Mouse (Mus musculus): ENCODE measurements around the gene Dkk2.

Dkk2 gene

GRCm38 (mm10) chr3:132125227-132125740, 40.2 kb downstream of the Dkk2 start:
- no peak for DNase-seq (ENCODE audit: low spot score)

DNA sequence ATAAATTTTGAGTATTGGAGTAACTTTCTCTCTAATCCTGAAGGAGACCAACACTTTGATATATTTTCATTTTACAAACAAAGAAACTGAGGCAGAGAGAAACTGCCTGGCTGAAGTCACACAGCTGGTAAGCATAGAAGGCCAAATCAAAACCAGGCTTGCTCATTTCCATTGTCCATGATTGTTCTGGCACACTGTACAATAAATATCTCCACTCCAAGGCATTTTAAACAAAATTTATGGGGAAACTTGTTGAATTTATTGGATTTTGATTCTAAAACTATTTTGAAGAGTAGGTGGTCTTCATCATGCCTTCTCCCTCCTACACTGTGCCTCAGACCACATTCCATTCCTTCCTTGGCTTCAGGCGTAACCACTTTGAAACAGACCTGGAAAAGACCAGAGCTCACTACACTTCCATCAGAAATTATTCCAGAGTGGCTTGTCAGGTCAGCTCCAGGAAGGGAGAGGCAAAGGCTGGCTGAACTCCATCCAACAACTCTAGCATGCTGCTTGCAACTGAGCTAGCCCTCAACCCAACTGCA, 44.7 kb downstream of the Dkk2 start:
- DNase-seq (ENCODE audit: low spot score): no peak

DNA sequence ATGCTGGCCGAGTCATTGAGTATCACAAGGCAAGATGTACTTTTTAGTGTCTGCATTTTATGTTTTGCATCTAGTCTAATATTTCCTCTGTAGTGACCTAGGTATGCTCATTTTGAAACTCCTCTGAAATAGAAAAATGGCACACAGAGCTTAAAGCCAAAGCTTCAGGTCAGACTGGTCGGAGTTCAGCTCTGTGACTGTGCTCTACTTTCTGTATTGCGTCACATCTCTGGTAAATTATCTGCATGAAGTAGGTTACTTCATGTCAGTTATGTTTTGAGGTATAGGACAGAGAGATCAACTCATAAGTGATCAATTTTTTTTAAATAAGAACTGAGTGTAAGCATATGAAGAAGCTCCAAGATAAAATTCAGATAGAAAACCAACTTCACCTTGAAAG, 45.7 kb downstream of the Dkk2 start:
- no peak for DNase-seq (ENCODE audit: low spot score)

- no peak for DNase-seq (ENCODE audit: low spot score)
These were observed 46.8 kb downstream of the Dkk2 start for GRCm38 (mm10) chr3:132131939-132132338.

GRCm38 (mm10) chr3:132134502-132134901, 49.4 kb downstream of the Dkk2 start:
- DNase-seq (ENCODE audit: low spot score): no peak

DNA sequence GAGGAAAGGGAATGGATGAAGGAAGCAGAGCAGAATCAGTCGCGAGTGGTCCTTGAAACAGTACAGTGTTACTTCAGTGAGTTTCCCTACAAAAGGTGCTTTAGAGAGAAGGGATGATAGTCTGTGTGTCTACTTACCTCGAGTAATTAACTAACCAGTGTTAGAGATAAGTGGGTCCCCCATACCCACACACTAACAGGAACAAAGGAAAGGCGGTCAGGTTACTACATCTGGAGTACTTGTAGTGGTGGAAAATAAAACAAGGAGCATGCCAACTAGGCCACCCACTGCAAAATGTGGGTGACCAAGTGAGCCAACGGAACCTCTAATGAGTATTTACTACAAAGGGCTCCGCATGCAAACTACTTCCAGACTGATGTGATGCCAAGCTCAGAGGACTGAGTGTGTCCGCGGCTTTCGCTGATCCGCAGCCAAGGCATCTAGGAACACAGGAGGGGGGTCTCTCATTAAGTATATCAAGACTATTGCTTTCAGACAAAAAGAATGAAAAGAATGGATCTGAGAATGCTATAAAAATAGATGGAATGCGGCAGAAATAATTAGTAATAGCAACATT, 52.8 kb downstream of the Dkk2 start:
- DNase-seq (ENCODE audit: low spot score): no peak

DNA sequence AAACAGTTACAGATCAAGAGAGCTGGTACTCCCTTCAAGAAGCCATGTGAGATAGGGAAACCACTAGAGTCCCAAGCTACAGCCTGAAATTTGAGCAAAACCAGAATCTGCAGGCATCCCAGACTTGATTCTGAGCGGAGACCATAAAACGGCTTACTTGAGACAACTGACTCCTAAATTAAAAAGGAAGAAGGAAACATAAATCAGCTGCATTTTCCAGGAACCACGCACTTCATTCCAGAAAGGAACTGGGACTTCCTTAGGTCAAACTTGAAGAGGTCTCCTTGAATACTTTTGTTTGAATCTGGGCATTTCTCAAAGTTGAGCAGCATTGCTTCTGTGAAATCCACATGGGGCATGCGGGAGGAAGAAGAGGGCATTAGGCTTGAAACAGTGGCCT, 55.9 kb downstream of the Dkk2 start:
- no peak for DNase-seq (ENCODE audit: low spot score)

GRCm38 (mm10) chr3:132149446-132150025, 64.4 kb downstream of the Dkk2 start:
- DNase-seq (ENCODE audit: low spot score): no peak

DNA sequence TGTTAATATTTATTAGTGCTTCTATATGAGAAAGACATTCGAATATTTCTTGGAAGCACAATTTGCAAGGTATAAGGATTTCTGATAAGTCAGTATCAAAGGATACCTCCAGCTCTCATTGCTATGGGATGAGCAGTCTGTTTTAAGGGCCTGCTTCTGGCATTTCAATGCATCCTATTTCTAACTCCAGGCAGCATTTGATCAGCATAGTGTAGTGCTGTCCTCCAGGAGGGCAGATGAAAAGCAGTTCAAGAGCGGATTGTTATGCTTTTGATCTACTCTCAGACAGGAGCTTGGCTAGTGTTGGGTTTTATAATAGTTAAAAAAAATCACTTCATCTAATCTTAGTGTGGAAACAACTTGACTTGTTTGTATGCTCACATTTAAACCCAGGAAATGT, 73.7 kb downstream of the Dkk2 start:
- no peak for DNase-seq (ENCODE audit: low spot score)

GRCm38 (mm10) chr3:132168911-132169310, 83.8 kb downstream of the Dkk2 start:
- DNase-seq (ENCODE audit: low spot score): no peak

DNA sequence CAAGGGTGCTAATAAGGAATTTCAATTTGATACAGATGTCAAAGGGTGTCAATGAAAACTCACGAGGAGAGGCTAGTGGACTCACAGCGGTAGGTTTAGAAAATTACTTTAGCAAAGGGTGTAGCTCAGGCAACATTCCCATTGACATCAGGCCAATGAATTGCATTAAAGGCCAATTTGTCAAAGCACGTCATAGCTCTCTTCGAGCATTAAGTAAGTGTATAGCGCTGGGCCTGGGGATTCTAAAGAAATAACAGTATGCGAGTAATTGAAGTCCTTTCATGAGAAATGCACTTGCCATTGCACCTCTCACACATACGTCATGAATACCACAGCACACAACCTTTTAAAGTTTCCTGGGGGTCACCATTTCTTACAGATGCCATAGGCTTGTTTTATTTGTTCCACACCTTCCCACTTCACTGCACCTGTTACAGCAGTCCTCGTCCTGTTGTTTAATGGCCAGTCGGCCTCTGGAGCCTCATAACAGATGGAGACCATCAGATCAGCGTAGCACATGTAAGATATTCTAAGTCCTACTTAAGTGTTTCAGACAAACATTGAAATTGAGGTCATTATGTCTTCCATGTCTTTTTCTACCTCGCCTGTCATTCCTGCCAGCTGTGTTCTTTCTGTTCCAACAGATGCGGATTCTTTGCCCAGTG, 101.9 kb downstream of the Dkk2 start:
- no peak for DNase-seq (ENCODE audit: low spot score)

DNA sequence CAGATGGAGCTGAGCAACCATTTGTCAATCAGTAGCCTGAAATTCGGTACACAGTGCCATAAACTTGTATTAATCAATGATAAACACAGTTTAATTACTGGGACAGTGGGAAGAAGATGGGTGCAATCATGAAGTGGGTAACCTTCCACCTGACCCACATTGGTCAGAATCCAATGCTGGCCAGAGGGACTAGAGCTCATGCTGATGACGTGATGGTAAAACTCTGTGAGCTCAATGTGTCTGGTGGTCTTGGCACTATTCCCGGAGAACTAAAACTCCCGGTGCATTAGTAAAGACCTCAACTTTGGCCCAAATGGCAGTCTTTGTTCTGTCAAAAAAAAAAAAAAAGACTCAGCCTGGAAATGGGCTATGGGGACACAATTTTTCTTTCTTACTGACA, 116.9 kb downstream of the Dkk2 start:
- no peak for DNase-seq (ENCODE audit: low spot score)

DNA sequence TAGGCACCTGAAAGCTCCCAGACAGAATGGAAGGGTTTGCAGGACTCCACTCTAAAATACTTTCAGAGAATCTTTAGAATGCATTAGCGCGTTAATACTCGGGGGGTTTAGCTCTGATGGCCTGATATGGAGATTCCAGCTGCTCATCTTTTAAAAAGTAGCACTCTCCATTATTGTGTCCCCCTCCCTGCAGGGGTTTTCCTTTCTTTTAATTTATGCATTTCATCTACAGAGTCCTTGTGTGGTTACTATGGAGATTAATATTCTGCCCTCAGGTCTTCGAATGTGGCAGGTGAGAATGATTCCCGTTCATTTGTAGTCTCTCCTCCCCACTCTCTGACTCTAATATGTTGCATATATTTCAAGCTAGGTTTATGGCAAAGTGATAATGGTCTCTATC, 117.6 kb downstream of the Dkk2 start:
- DNase-seq (ENCODE audit: low spot score): no peak

DNA sequence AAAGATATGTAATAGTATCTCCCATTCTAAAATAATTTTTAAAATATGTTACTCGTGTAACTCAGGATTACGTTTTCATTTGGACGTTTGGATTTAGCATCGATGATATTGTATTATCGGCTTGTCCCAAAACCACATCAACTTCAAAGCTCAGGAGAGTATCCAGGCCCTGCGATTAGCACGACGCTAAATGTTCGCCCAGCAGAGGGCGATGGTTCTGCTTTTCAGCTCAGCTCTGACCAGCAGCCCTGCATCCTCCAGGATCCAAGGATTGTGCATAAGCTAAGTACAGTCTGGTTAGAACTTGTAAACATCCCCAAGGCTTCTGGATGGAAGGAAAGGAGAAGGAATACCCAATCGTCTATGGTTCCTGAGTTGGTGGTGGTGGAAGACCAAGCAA, 122.4 kb downstream of the Dkk2 start:
- no peak for DNase-seq (ENCODE audit: low spot score)

DNA sequence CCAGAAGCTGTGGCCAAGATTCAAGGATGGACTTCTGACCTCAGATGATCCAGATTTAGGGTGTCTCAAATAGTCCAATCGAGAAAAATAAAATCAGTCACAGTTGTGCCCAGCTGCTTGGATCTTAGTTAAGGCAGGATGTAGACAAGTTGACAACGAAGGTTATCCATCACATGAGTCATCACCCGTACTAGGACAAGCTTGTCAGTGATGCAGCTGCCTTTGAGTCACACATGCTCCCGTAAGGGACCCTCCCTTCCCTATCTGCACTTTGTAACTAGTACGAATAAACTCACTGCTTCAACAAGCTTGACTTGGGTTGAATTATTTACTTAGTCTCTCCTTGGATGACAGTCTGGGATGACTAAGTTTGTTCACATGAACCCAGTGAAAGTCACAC, 126.2 kb downstream of the Dkk2 start:
- no peak for DNase-seq (ENCODE audit: low spot score)

GRCm38 (mm10) chr3:132219977-132220487, 134.9 kb downstream of the Dkk2 start:
- DNase-seq (ENCODE audit: low spot score): no peak

- no peak for DNase-seq (ENCODE audit: low spot score)
These were observed 142.5 kb downstream of the Dkk2 start for GRCm38 (mm10) chr3:132227622-132228021.

All from layer of hippocampus, adult 9-10 months (tissue).